Mouse (Mus musculus) embryonic facial prominence, embryonic 15.5 days (tissue): ENCODE results near the gene Trip4. TPM values are rescaled to one million over a fixed set of nuclear protein-coding genes. Genes with fewer than 3 reads are reported as not detected.
"Not testable (repeated sequence)": the region's sequence is repeated elsewhere in the genome, so short reads cannot be mapped to it uniquely, and the experiment has no call there.

ENCODE experiments used
- ATAC-seq: fragments of 200-750 bp; cut with Nextera tagmentation; 2 replicates; pipeline ENCODE4 v1.8.0; 2017; ENCODE audit warnings: low read depth, moderate TSS enrichment; ENCODE audit not compliant: insufficient number of reproducible peaks, low FRiP score, low TSS enrichment
- H3K27ac ChIP-seq: fragments of 300-500 bp; sonication (generic); replicated peaks from 2 replicates; pipeline ENCODE4 v1.5.1; 2015; ENCODE audit warnings: mild to moderate bottlenecking, inconsistent platforms
- H3K27me3 ChIP-seq: fragments of 300-500 bp; sonication (generic); 2 replicates; pipeline ENCODE4 v1.6.1; 2015; ENCODE audit warnings: inconsistent platforms
- H3K36me3 ChIP-seq: fragments of 300-500 bp; sonication (generic); 2 replicates; pipeline ENCODE4 v1.6.1; 2015; ENCODE audit warnings: mild to moderate bottlenecking, inconsistent platforms
- H3K4me1 ChIP-seq: fragments of 300-500 bp; sonication (generic); 2 replicates; pipeline ENCODE4 v1.6.1; 2015; ENCODE audit warnings: inconsistent platforms
- H3K4me2 ChIP-seq: fragments of 300-500 bp; sonication (generic); replicated peaks from 2 replicates; pipeline ENCODE4 v1.6.1; 2015; ENCODE audit warnings: mild to moderate bottlenecking, inconsistent platforms
- H3K4me3 ChIP-seq: fragments of 300-500 bp; sonication (generic); replicated peaks from 2 replicates; pipeline ENCODE4 v1.5.1; 2015; ENCODE audit warnings: mild to moderate bottlenecking, inconsistent platforms
- H3K9ac ChIP-seq: fragments of 300-500 bp; sonication (generic); 2 replicates; pipeline ENCODE4 v1.6.1; 2015; ENCODE audit warnings: inconsistent platforms
- H3K9me3 ChIP-seq: fragments of 300-500 bp; sonication (generic); replicated peaks from 2 replicates; pipeline ENCODE4 v1.6.1; 2016; ENCODE audit warnings: inconsistent platforms
- WGBS: fragments of 180-500 bp; shearing (Covaris S2); methylation state at CpG from one replicate; pipeline ENCODE4 v1.1.7; 2015; 5-methylcytosine and 5-hydroxymethylcytosine counted together
- polyA plus RNA-seq: library from polyadenylated mRNA; unstranded; fragments of >200 nt; fragmentation: Nextera tagmentation; extraction: Ambion mirVana; gene quantifications from 2 replicates; pipeline ENCODE4 v1.2.1, GENCODE M21; 2015

Trip4 gene
- polyA plus RNA-seq, 1 experiment from 2014 or later, result 38.1 TPM

DNA sequence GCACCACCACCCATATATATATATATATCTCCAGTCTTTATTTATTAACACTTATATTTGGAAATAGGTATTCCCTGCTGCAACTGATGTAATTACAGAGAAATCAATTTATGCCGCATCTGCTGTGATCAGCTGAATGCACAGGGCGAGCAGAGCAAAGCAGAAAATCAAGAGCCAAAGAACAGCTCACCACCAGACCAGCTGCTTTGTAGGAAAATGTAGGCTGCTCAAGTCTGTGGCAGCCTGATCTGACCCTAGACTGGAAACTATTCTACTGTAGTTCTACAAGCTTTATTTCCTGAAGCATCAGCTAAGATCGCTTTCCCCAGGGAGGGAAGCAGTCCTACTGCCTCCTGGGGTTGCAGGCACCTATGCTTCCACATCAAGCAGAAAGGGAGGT is 115.1 kb downstream of the Trip4 start:
- Histone ChIP-seq H3K27ac (no peak overlapping the region), H3K9me3 (no peaks in the 10 kb centered on the region), H3K4me2 (no peak overlapping the region), H3K4me3 (no peak overlapping the region), H3K9ac (no peak overlapping the region), H3K4me1 (peaks cover 32% of the 10 kb centered on the region), H3K36me3 (0 out of 2 replicates have a peak, but pooled peaks cover 7% of the 10 kb centered on the region), H3K27me3 (no peaks in the 10 kb centered on the region)
- 83% methylated on average over 3 of the region's 3 CpGs for WGBS
- ATAC-seq, result no peak

DNA sequence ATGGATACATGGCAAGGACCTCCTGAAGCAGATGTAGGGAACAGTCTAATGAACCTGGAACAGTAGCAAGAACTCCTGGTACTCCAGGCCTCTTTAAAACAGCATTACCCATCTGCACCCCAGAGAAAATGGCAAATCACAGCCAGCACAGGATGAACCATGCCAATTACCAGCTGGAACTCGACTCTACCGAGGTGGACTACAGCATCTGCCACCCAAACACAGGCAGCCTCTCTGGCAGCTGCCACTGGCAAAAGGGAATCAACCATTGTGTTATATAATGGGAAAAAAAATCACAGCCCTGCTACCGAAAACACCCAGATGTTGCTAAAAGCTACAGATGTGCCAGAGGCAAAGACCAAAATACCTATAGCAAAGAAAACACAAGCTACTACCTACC is 115.5 kb downstream of the Trip4 start:
- no peak overlapping the region for H3K4me3 ChIP-seq
- no peak overlapping the region for H3K4me2 ChIP-seq
- ATAC-seq, result no peak
- no peak overlapping the region for H3K9ac ChIP-seq
- H3K9me3 ChIP-seq, result no peaks in the 10 kb centered on the region
- no peak overlapping the region for H3K27ac ChIP-seq
- 0 out of 2 replicates have a peak, but pooled peaks cover 7% of the 10 kb centered on the region for H3K36me3 ChIP-seq
- H3K4me1 ChIP-seq, result peaks cover 36% of the 10 kb centered on the region
- WGBS, result 53% methylated on average over 3 of the region's 3 CpGs
- H3K27me3 ChIP-seq, result no peaks in the 10 kb centered on the region

DNA sequence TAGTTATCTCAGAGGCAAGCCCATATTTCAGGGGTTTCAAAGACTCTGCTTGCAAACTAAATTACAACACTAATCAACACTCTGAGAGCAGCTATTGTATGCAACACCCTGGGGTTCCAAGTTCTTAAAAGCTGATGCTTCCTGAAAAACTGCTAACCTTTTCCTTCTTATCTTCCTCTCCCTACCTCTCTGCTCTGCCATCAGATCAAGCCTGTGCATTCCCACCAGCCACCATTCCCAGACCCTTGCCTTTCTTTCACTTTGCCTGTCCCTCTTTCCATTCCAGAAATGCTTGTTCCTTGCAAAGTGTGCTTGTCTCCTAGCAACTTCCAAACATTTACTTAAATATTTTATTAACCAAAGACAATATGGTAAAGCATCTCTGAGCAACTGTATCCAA is 116.7 kb downstream of the Trip4 start:
- Histone ChIP-seq H3K4me1 (peaks cover 39% of the 10 kb centered on the region), H3K9me3 (no peaks in the 10 kb centered on the region), H3K36me3 (0 out of 2 replicates have a peak, but pooled peaks cover 7% of the 10 kb centered on the region), H3K27me3 (no peaks in the 10 kb centered on the region), H3K27ac (no peak overlapping the region), H3K4me2 (no peak overlapping the region), H3K4me3 (no peak overlapping the region), H3K9ac (no peak overlapping the region)
- no peak for ATAC-seq

DNA sequence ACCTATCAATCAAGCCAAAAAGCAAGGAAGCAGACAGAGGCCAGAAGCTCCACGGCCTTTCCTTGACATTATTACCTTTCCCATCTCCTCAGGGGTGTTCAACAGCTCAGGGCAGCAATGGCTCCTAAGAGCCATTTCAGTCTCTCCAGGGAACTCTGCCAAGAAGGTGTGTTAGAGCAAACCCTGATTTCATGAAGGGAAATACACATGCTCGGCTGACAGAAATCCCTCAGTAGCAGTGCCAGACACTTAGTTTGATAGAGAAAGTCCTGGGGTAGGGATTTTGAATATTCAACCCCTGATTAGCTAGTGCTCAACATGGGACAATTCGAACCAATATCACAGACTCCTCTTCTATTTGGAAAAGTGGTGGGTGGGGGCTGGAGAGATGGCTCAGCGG is 117.5 kb downstream of the Trip4 start:
- Histone ChIP-seq H3K4me3 (no peak overlapping the region), H3K9me3 (no peaks in the 10 kb centered on the region), H3K36me3 (0 out of 2 replicates have a peak, but pooled peaks cover 7% of the 10 kb centered on the region), H3K4me2 (no peak overlapping the region), H3K27me3 (no peaks in the 10 kb centered on the region), H3K27ac (no peak overlapping the region), H3K9ac (no peak overlapping the region), H3K4me1 (peaks cover 38% of the 10 kb centered on the region)
- 74% methylated on average over 4 of the region's 4 CpGs for WGBS
- no peak for ATAC-seq

DNA sequence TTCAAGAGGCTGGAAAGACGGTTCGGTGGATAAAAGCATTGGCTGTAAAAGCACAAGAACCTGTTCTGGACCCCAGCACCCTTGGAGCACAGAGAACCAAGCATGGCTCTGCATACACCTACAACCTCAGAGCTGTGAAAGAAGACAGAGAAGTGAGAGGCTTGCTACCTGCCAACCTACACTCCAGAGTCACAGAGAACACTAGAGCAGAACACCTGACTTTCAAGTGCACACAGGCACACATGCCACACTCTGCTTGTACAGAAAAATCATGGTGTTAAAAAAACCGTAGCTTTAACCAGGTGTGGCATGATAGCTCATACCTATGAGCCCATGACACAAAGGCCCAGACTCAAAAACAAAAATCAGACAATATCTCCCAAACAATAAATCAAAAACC is 118.8 kb downstream of the Trip4 start:
- Histone ChIP-seq H3K27ac (no peak overlapping the region), H3K4me1 (peaks cover 32% of the 10 kb centered on the region), H3K4me3 (no peak overlapping the region), H3K36me3 (0 out of 2 replicates have a peak, but pooled peaks cover 5% of the 10 kb centered on the region), H3K9ac (no peak overlapping the region), H3K27me3 (no peaks in the 10 kb centered on the region), H3K4me2 (no peak overlapping the region), H3K9me3 (no peaks in the 10 kb centered on the region)
- 97% methylated on average over 3 of the region's 3 CpGs for WGBS
- ATAC-seq, result no peak

DNA sequence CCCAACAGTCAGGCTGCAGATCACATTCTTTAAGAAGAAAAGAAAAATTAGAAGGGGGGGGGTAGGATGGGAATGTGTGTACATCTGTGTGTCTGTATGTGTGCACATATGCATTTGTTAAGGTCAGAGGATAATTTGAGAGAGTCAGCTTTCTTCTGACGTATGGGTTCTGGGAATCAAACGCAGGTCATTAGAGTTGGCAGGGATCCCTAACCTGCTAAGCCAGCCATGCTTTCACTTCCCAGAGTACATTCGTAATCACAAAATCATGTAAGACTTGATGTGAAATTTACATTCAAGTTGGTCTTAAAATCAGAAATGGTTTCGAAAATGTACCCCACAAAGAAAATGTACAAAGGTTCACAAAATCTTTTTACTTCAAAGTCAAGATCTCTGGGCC is 120.0 kb downstream of the Trip4 start:
- no peaks in the 10 kb centered on the region for H3K27me3 ChIP-seq
- H3K4me2 ChIP-seq, result no peak overlapping the region
- no peaks in the 10 kb centered on the region for H3K36me3 ChIP-seq
- WGBS, result 57% methylated on average over 4 of the region's 4 CpGs
- no peaks in the 10 kb centered on the region for H3K9me3 ChIP-seq
- no peak overlapping the region for H3K9ac ChIP-seq
- no peak overlapping the region for H3K4me3 ChIP-seq
- H3K4me1 ChIP-seq, result peaks cover 34% of the 10 kb centered on the region
- ATAC-seq, result no peak; the same call in 1 of the 2 replicates
- H3K27ac ChIP-seq, result no peak overlapping the region

DNA sequence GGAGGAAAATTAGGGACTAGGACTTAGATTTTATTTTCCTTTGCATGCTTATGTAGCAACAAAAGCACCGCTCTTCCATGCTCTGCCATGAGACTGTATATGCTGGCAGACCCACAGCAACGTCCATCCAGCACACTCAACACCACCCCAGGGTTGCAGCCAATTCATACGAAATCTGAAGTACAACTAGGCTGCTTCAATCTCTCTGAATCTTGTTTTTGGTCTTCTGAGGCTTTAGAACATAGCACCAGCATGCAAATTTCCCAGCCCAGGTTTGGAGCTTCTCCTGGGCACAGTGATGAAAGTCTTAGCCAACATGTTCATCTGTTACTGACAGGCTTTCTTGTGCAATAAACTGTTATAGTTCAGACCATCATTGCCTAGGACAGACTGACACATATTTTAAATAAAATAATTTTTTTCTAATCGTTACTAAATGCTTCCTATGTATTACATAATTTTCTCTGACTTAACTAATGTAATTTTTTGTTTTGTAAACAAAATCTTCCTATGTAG is 120.7 kb downstream of the Trip4 start:
- Histone ChIP-seq H3K9me3 (no peaks in the 10 kb centered on the region), H3K4me3 (no peak overlapping the region), H3K4me1 (peaks cover 34% of the 10 kb centered on the region), H3K9ac (no peak overlapping the region), H3K27me3 (no peaks in the 10 kb centered on the region), H3K4me2 (no peak overlapping the region), H3K27ac (no peak overlapping the region), H3K36me3 (no peaks in the 10 kb centered on the region)
- 77% methylated on average over 4 of the region's 4 CpGs for WGBS
- ATAC-seq, result no peak

DNA sequence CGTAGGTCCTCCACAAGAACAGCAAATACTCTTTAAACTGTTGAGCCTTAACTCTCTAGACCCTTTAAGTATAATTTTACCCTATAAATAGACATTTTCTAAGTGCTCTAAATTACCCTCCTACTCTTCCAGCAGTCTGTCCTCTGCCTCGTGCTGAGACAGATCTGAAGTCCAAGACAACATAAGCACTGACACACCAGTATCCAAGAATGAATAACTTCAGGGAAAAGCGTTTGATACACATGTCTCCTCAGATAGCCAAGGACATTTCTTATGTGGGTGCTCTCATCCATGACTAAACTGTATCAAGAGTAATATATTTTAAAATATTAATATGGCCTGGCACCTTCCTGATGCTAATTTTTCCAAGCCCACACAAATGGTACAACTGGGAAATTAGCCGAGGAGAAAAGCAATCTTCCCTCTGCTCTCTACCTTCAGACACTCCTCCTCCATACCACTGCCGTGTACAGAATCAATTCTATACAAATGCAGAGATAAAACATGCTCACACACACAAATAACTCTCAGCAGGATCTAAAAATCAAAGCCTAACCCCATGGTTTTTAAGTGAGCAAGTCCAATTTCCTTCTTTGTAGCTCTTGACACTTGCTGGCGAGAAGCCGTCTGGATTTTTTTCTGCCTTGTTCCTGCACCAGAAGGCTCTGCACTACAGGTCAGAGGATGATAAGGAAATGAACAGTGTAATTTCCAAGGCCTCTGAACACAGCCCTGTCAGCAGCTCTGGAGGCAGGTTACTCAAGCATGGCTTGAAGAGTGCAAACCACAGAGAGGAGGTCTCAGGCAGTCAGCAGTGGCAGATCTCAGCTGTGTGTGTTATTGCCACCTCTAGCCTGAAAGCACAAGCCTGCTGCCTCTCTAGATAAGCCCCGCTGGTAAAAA is 121.5 kb downstream of the Trip4 start:
- ATAC-seq, result no peak
- no peak overlapping the region for H3K27ac ChIP-seq
- H3K4me1 ChIP-seq, result peaks cover 33% of the 10 kb centered on the region
- no peaks in the 10 kb centered on the region for H3K36me3 ChIP-seq
- H3K9me3 ChIP-seq, result no peaks in the 10 kb centered on the region
- no peaks in the 10 kb centered on the region for H3K27me3 ChIP-seq
- WGBS, result 65% methylated on average over 8 of the region's 8 CpGs
- no peak overlapping the region for H3K4me2 ChIP-seq
- no peak overlapping the region for H3K4me3 ChIP-seq
- H3K9ac ChIP-seq, result no peak overlapping the region

DNA sequence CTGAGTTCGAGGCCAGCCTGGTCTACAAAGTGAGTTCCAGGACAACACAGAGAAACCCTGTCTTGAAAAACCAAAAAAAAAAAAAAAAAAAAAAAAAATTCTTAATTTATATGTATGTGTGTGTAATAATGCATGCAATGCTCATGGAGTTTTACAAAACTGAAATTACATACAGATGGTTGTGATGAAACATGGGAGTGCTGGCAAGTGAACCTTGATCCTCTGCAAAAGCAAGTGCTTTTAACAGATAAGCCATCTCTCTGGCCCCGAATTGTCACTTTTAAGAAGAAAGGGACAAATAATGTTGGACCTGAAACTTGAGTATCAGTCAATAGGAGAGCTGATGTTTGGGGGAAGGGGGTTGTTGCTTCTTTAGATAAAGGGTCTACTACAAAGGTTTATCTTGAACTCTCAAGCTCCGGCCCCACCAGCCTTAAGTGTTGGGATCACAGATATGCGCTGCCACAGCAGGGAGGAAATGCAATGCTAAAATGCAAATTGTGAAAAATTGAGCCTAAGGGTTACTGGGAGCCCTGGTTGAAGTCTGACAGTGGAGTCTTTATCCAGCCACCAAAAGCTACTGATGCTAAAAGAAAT is 122.7 kb downstream of the Trip4 start:
- WGBS, result 76% methylated on average over 4 of the region's 4 CpGs
- Histone ChIP-seq H3K4me3 (no peak overlapping the region), H3K4me1 (peaks cover 21% of the 10 kb centered on the region), H3K9me3 (no peaks in the 10 kb centered on the region), H3K36me3 (no peaks in the 10 kb centered on the region), H3K9ac (no peak overlapping the region), H3K27ac (no peak overlapping the region), H3K27me3 (no peaks in the 10 kb centered on the region), H3K4me2 (no peak overlapping the region)
- ATAC-seq, result no peak

DNA sequence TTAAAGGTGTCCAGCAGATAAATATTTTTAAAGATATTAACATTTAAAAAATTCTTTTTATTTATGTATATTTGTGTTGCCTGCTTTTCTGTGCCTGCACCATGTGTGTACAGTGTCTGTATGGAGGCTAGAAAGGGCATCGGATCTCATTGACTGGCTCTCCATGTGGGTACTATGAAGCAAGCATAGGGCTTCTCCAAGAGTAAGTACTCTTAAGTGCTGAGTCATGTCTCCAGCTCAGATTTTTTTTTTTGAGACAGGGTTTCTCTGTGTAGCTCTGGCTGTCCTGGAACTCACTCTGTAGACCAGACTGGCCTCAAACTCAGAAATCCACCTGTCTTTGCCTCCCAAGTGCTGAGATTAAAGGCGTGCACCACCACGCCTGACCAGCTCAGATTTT is 129.0 kb downstream of the Trip4 start:
- H3K4me3 ChIP-seq, H3K9ac ChIP-seq, H3K36me3 ChIP-seq, ATAC-seq, H3K27me3 ChIP-seq, H3K4me2 ChIP-seq, H3K27ac ChIP-seq, H3K9me3 ChIP-seq: not testable (repeated sequence)
- 91% methylated on average over 3 of the region's 3 CpGs for WGBS
- peaks cover 19% of the 10 kb centered on the region for H3K4me1 ChIP-seq
